Mouse (Mus musculus): ENCODE data around the gene Ufd1. TPM values are rescaled to one million over a fixed set of nuclear protein-coding genes. Genes with fewer than 3 reads are reported as not detected.
A peak's percentile ranks its signal among the peaks of the same experiment; 100 is the strongest.
"Not testable (repeated sequence)": the region's sequence is repeated elsewhere in the genome, so short reads cannot be mapped to it uniquely, and the experiment has no call there.

Ufd1 gene
- total RNA-seq, 2 experiments from 2014 or later: 93.8 to 95.9 TPM

- DNase-seq (ENCODE audit: low spot score in 2 of 2): no peak
Observed at GRCm38 (mm10) chr16:18809001-18809400, 2.6 kb upstream of the Ufd1 start.

- no peak for DNase-seq (ENCODE audit: low spot score in 2 of 2)
Observed at GRCm38 (mm10) chr16:18811032-18811431, 547 bp upstream of the Ufd1 start.

GRCm38 (mm10) chr16:18812385-18812910 is 869 bp downstream of the Ufd1 start:
- DNase-seq (ENCODE audit: low spot score in 2 of 2): no peak

GRCm38 (mm10) chr16:18822356-18822755 is 10.8 kb downstream of the Ufd1 start:
- no peak for DNase-seq (ENCODE audit: low spot score in 2 of 2)

- no peak for DNase-seq (ENCODE audit: low spot score in 2 of 2)
Observed at GRCm38 (mm10) chr16:18822925-18823324, 11.3 kb downstream of the Ufd1 start.

GRCm38 (mm10) chr16:18828630-18829029 is 17.1 kb downstream of the Ufd1 start:
- DNase-seq (ENCODE audit: low spot score in 2 of 2): no peak

- DNase-seq (ENCODE audit: low spot score in 2 of 2): no peak
Observed at GRCm38 (mm10) chr16:18829102-18829501, 17.5 kb downstream of the Ufd1 start.

GRCm38 (mm10) chr16:18833486-18833885 is 21.9 kb downstream of the Ufd1 start:
- no peak for DNase-seq (ENCODE audit: low spot score in 2 of 2)

GRCm38 (mm10) chr16:18836073-18836467 is 24.5 kb downstream of the Ufd1 start:
- no peak for DNase-seq (ENCODE audit: low spot score in 2 of 2)

GRCm38 (mm10) chr16:18836468-18837208 is 25.1 kb downstream of the Ufd1 start, which contains the start of the genes 2510002D24Rik and Gm28539:
Gene 2510002D24Rik (plus strand): TSS chr16:18836578.
Gene Gm28539 (plus strand): TSS chr16:18836584.
- peak; percentile 93 to 94 for DNase-seq (ENCODE audit: low spot score in 2 of 2)

- no peak for DNase-seq (ENCODE audit: low spot score in 2 of 2)
Observed at GRCm38 (mm10) chr16:18838346-18838745, 26.8 kb downstream of the Ufd1 start.

GRCm38 (mm10) chr16:18846301-18846820 is 34.8 kb downstream of the Ufd1 start:
- no peak for DNase-seq (ENCODE audit: low spot score in 2 of 2)

- DNase-seq (ENCODE audit: low spot score in 2 of 2): not testable (repeated sequence)
Observed at GRCm38 (mm10) chr16:18849521-18850190, 38.1 kb downstream of the Ufd1 start.

- peak in 1 of 2 experiments; percentile 29 for DNase-seq (ENCODE audit: low spot score in 2 of 2)
Observed at GRCm38 (mm10) chr16:18858551-18858950, 47.0 kb downstream of the Ufd1 start.

GRCm38 (mm10) chr16:18860186-18860585 is 48.6 kb downstream of the Ufd1 start:
- DNase-seq (ENCODE audit: low spot score in 2 of 2): no peak

- not testable (repeated sequence) for DNase-seq (ENCODE audit: low spot score in 2 of 2)
Observed at GRCm38 (mm10) chr16:18870495-18870894, 58.9 kb downstream of the Ufd1 start.

- DNase-seq (ENCODE audit: low spot score in 2 of 2): no peak
Observed at GRCm38 (mm10) chr16:18876091-18876441, 64.5 kb downstream of the Ufd1 start.

- peak; percentile 90 to 95 for DNase-seq (ENCODE audit: low spot score in 2 of 2)
Observed at GRCm38 (mm10) chr16:18876442-18877308, 65.1 kb downstream of the Ufd1 start, which contains the start of the genes Mrpl40 and Hira. Gene Mrpl40 (minus strand): TSS chr16:18876862. Gene Hira (plus strand): TSS chr16:18877037.

- peak; percentile 60 to 69 for DNase-seq (ENCODE audit: low spot score in 2 of 2)
Observed at GRCm38 (mm10) chr16:18877386-18878090, 66.0 kb downstream of the Ufd1 start.

- no peak for DNase-seq (ENCODE audit: low spot score in 2 of 2)
Observed at GRCm38 (mm10) chr16:18878091-18878720, 66.6 kb downstream of the Ufd1 start.

Measured in layer of hippocampus, postnatal 10 days (tissue).